Mouse (Mus musculus): ENCODE measurements around the gene Pcdh7. TPM values are rescaled to one million over a fixed set of nuclear protein-coding genes. Genes with fewer than 3 reads are reported as not detected.

Pcdh7 gene
- total and polyA plus RNA-seq, 2 experiments from 2014 or later, result 22.4 to 169 TPM

DNA sequence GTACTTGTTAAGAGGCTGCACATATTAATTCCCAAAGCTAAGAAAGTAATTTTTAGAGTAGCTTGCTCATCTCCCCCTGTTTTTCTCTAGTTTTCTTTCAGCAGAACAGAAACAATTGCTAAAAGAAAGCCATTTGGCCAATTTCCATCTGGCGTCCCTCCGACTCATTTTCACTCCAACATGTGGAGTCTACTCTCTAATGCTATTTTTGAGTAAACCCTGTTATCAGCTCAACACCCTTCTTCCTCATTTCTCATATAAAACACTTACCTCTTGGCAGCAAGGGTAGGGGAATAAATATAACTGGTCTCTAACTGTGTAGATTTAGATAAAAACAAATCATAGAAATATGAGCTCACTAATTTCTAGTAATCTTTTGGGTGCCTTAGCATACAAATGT lies 89.6 kb downstream of the Pcdh7 start:
- H3K4me1 ChIP-seq (ENCODE audit: control insufficient read depth, insufficient read depth), result peaks cover 10% of the 10 kb centered on the region; the same call in 1 of the 2 replicates
- no peaks in the 10 kb centered on the region for H3K36me3 ChIP-seq (replicated peaks; ENCODE audit: control insufficient read depth, insufficient read depth, low read length)
- DNase-seq (ENCODE audit: low spot score), result no peak
- no peak overlapping the region for H3K9ac ChIP-seq (replicated peaks; ENCODE audit: low read depth, low read length)
- no peak overlapping the region for H3K27ac ChIP-seq (ENCODE audit: low read depth)
- H3K4me3 ChIP-seq (ENCODE audit: low read depth, low read length), result no peak overlapping the region
- no peaks in the 10 kb centered on the region for H3K9me3 ChIP-seq (replicated peaks; ENCODE audit: control insufficient read depth, low read length)
- TF ChIP-seq CTCF (IDR thresholded peaks at IDR 0.05; ENCODE audit: low read depth) (no peak), EP300 (IDR thresholded peaks at IDR 0.05; ENCODE audit: low read depth) (no peak)
- no peak for ATAC-seq (ENCODE audit: insufficient read depth, low read depth)
- H3K27me3 ChIP-seq (ENCODE audit: control insufficient read depth, insufficient read depth, low read length), result no peaks in the 10 kb centered on the region
- no peak overlapping the region for H3K4me2 ChIP-seq (ENCODE audit: low read depth, low read length)
- 12% methylated on average over 2 of the region's 2 CpGs for WGBS

DNA sequence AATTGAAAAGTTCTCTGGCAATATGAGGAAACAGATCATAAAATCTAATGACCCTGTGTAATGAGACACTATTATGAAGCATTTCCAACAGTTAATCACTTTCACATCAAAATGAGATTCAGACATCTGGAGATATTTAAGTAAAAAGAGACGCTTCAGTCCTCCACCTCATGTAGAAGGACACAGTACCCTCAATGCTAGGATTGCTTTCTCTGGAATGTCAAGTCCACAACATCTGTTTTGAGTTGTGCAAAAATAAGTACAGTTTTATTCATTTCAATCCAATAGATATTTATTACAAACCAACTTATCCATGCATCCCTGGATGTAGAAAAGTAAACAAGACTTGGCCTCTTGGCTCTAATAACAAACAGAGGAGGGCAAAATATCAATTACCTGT lies 92.9 kb downstream of the Pcdh7 start:
- ATAC-seq (ENCODE audit: insufficient read depth, low read depth), result no peak
- no peak overlapping the region for H3K4me2 ChIP-seq (ENCODE audit: low read depth, low read length)
- WGBS, result 87% methylated on average over 1 of the region's 1 CpGs
- H3K27ac ChIP-seq (ENCODE audit: low read depth), result no peak overlapping the region
- H3K4me3 ChIP-seq (ENCODE audit: low read depth, low read length), result no peak overlapping the region
- TF ChIP-seq EP300 (IDR thresholded peaks at IDR 0.05; ENCODE audit: low read depth) (no peak), CTCF (IDR thresholded peaks at IDR 0.05; ENCODE audit: low read depth) (no peak)
- H3K27me3 ChIP-seq (ENCODE audit: control insufficient read depth, insufficient read depth, low read length), result no peaks in the 10 kb centered on the region
- H3K9ac ChIP-seq (replicated peaks; ENCODE audit: low read depth, low read length), result no peak overlapping the region
- no peaks in the 10 kb centered on the region for H3K9me3 ChIP-seq (replicated peaks; ENCODE audit: control insufficient read depth, low read length)
- no peaks in the 10 kb centered on the region for H3K36me3 ChIP-seq (replicated peaks; ENCODE audit: control insufficient read depth, insufficient read depth, low read length)
- peaks cover 21% of the 10 kb centered on the region; the same call in 1 of the 2 replicates for H3K4me1 ChIP-seq (ENCODE audit: control insufficient read depth, insufficient read depth)
- no peak for DNase-seq (ENCODE audit: low spot score)

- TF ChIP-seq CTCF (IDR thresholded peaks at IDR 0.05; ENCODE audit: low read depth) (no peak), EP300 (IDR thresholded peaks at IDR 0.05; ENCODE audit: low read depth) (no peak)
- ATAC-seq (ENCODE audit: insufficient read depth, low read depth) (no peak), DNase-seq (ENCODE audit: low spot score) (no peak)
- Histone ChIP-seq H3K9ac (replicated peaks; ENCODE audit: low read depth, low read length) (no peak overlapping the region), H3K27me3 (ENCODE audit: control insufficient read depth, insufficient read depth, low read length) (no peaks in the 10 kb centered on the region), H3K27ac (ENCODE audit: low read depth) (peak overlapping the region; percentile 25; the same call in 1 of the 2 replicates), H3K4me1 (ENCODE audit: control insufficient read depth, insufficient read depth) (peaks cover 18% of the 10 kb centered on the region; the same call in 1 of the 2 replicates), H3K9me3 (replicated peaks; ENCODE audit: control insufficient read depth, low read length) (no peaks in the 10 kb centered on the region), H3K4me3 (ENCODE audit: low read depth, low read length) (no peak overlapping the region), H3K36me3 (replicated peaks; ENCODE audit: control insufficient read depth, insufficient read depth, low read length) (no peaks in the 10 kb centered on the region), H3K4me2 (ENCODE audit: low read depth, low read length) (no peak overlapping the region)
- 70% methylated on average over 5 of the region's 5 CpGs for WGBS
Observed at GRCm38 (mm10) chr5:57815964-57816589, 98.3 kb downstream of the Pcdh7 start.

DNA sequence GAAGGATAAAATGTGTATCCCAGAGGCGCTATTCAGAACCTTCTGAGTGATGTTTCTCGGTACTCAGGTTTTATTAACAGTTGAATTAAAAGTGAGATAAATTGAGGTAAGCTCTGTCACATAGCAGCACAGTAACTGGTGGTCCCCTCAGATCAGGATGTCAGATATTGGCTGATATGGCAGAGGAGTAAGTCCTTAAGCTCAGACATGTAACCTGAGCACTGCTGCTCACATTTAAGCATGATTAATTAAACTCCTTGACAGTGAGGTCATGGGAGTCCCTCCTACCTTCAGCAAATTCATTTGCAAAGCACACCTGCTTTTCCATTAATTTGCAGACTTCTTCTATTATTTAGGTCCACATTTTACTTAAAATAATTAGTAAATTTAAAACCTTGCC lies 102.0 kb downstream of the Pcdh7 start:
- Histone ChIP-seq H3K4me2 (ENCODE audit: low read depth, low read length) (no peak overlapping the region), H3K9ac (replicated peaks; ENCODE audit: low read depth, low read length) (no peak overlapping the region), H3K4me1 (ENCODE audit: control insufficient read depth, insufficient read depth) (peaks cover 18% of the 10 kb centered on the region; the same call in 1 of the 2 replicates), H3K27me3 (ENCODE audit: control insufficient read depth, insufficient read depth, low read length) (no peaks in the 10 kb centered on the region), H3K9me3 (replicated peaks; ENCODE audit: control insufficient read depth, low read length) (no peaks in the 10 kb centered on the region), H3K27ac (ENCODE audit: low read depth) (no peak overlapping the region), H3K4me3 (ENCODE audit: low read depth, low read length) (no peak overlapping the region), H3K36me3 (replicated peaks; ENCODE audit: control insufficient read depth, insufficient read depth, low read length) (no peaks in the 10 kb centered on the region)
- TF ChIP-seq CTCF (IDR thresholded peaks at IDR 0.05; ENCODE audit: low read depth) (no peak), EP300 (IDR thresholded peaks at IDR 0.05; ENCODE audit: low read depth) (no peak)
- DNase-seq (ENCODE audit: low spot score), result no peak
- no peak for ATAC-seq (ENCODE audit: insufficient read depth, low read depth)
- WGBS, result 78% methylated on average over 2 of the region's 2 CpGs

- Histone ChIP-seq H3K27me3 (ENCODE audit: control insufficient read depth, insufficient read depth, low read length) (no peaks in the 10 kb centered on the region), H3K4me1 (ENCODE audit: control insufficient read depth, insufficient read depth) (peaks cover 12% of the 10 kb centered on the region; the same call in 1 of the 2 replicates), H3K4me2 (ENCODE audit: low read depth, low read length) (no peak overlapping the region), H3K4me3 (ENCODE audit: low read depth, low read length) (no peak overlapping the region), H3K27ac (ENCODE audit: low read depth) (no peak overlapping the region), H3K9ac (replicated peaks; ENCODE audit: low read depth, low read length) (no peak overlapping the region), H3K9me3 (replicated peaks; ENCODE audit: control insufficient read depth, low read length) (no peaks in the 10 kb centered on the region), H3K36me3 (replicated peaks; ENCODE audit: control insufficient read depth, insufficient read depth, low read length) (no peaks in the 10 kb centered on the region)
- no peak for TF ChIP-seq CTCF (IDR thresholded peaks at IDR 0.05; ENCODE audit: low read depth)
- TF ChIP-seq EP300 (IDR thresholded peaks at IDR 0.05; ENCODE audit: low read depth), result no peak
- no peak for DNase-seq (ENCODE audit: low spot score)
- 59% methylated on average over 8 of the region's 8 CpGs for WGBS
- ATAC-seq (ENCODE audit: insufficient read depth, low read depth), result no peak
Observed at GRCm38 (mm10) chr5:57821099-57821498, 103.3 kb downstream of the Pcdh7 start.

DNA sequence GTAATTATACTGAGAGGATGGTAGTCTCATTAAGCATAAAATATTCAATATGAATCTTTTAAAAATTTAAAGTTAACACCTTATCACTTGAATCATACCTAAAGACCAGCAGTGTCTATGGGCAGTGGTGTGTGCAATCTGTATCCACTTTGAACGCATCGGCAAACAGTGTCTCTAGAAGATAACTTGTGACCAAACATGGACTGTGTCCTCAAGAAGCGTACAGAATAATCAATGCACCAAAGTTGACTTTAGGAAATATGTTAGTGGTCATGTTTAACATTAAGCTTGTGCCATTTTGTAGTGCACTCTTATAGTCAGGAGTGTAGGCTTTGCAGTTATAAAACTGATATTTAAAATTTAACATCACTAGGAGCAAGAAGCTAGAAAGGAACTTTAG lies 110.7 kb downstream of the Pcdh7 start:
- Histone ChIP-seq H3K4me1 (ENCODE audit: control insufficient read depth, insufficient read depth) (no peaks in the 10 kb centered on the region), H3K4me2 (ENCODE audit: low read depth, low read length) (no peak overlapping the region), H3K36me3 (replicated peaks; ENCODE audit: control insufficient read depth, insufficient read depth, low read length) (no peaks in the 10 kb centered on the region), H3K4me3 (ENCODE audit: low read depth, low read length) (no peak overlapping the region), H3K9ac (replicated peaks; ENCODE audit: low read depth, low read length) (no peak overlapping the region), H3K27me3 (ENCODE audit: control insufficient read depth, insufficient read depth, low read length) (no peaks in the 10 kb centered on the region), H3K9me3 (replicated peaks; ENCODE audit: control insufficient read depth, low read length) (no peaks in the 10 kb centered on the region), H3K27ac (ENCODE audit: low read depth) (no peak overlapping the region)
- no peak for DNase-seq (ENCODE audit: low spot score)
- TF ChIP-seq EP300 (IDR thresholded peaks at IDR 0.05; ENCODE audit: low read depth) (no peak), CTCF (IDR thresholded peaks at IDR 0.05; ENCODE audit: low read depth) (no peak)
- WGBS, result 86% methylated on average over 3 of the region's 3 CpGs
- ATAC-seq (ENCODE audit: insufficient read depth, low read depth), result no peak

Measured in heart, postnatal 0 days (tissue).